Mouse (Mus musculus) heart, adult 8-10 months (tissue): ENCODE results near the gene Gm21962. TPM values are rescaled to one million over a fixed set of nuclear protein-coding genes. Genes with fewer than 3 reads are reported as not detected.

Experiments used
- DNase-seq: peaks from one replicate; pipeline ENCODE4 v3.0.0; 2022; ENCODE audit warnings: low spot score
- microRNA-seq: library from miRNA; unstranded; fragments of <30 nt; microRNA quantifications from one replicate; pipeline ENCODE4 v1.2.0, GENCODE M21; 2022
- total RNA-seq, 4 experiments: library from RNA; stranded (reverse); gene quantifications; 2 replicates each; pipeline ENCODE4 v1.2.4; 2022

The Gm21962 gene
- total RNA-seq, 4 experiments from 2014 or later: not detected

DNA sequence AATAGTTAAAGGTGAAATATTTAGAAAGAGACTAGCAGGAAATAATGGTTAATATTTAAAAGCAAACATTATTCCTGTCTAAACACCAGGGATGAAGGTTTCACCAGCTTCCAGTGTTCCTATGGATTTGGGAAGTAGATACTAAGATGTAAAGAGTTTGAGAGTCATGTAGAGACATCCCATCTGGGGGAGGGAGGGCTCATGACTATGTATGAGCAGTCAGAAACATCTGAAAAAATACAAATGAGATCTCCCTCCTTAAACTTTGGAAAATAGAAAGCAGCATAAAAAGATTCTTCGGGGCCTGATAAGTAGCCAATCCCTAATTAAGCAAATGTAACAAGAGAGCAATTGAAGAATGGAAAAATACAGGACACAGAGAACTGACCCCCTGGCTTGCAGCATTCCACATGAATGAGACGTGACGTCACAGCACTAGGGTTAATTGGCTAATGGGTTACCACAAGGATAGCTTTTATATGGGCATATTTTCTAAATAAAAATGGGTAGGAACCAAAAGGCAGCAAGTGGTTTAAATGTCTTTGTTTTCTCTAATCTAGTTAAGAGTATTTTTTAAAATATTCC lies 45.3 kb downstream of the Gm21962 start:
- DNase-seq: no peak

Small RNAs within 50 kb of the gene (microRNA-seq; reads per million reads assigned to microRNA genes)
- not detected for gene Gm22468

Other genes starting within 250 kb of the Gm21962 start
- gene Ddit4l, start 49.9 kb upstream of the Gm21962 start, total RNA-seq: 1 to 10 TPM; 2.5 to 3.1 (median 2.8) TPM
- 10 to 100 TPM; 52.4 to 76.5 (median 66.3) TPM for gene H2afz, start 193.0 kb downstream of the Gm21962 start, total RNA-seq
- 10 to 100 TPM in 2 of 4 experiments, 1 to 10 TPM in 2; 8.4 to 13.3 (median 10.8) TPM for gene Dnajb14, start 196.2 kb downstream of the Gm21962 start, total RNA-seq
- 100 to 1,000 TPM in 1 of 4 experiments, 10 to 100 TPM in 3; 87.5 to 104 (median 90.4) TPM for gene Lamtor3, start 247.0 kb downstream of the Gm21962 start, total RNA-seq